Mouse (Mus musculus): ENCODE measurements around the gene Fam160b1. TPM values are rescaled to one million over a fixed set of nuclear protein-coding genes. Genes with fewer than 3 reads are reported as not detected.

Gene Fam160b1
- polyA plus RNA-seq, 1 experiment from 2014 or later = 15.6 TPM

DNA sequence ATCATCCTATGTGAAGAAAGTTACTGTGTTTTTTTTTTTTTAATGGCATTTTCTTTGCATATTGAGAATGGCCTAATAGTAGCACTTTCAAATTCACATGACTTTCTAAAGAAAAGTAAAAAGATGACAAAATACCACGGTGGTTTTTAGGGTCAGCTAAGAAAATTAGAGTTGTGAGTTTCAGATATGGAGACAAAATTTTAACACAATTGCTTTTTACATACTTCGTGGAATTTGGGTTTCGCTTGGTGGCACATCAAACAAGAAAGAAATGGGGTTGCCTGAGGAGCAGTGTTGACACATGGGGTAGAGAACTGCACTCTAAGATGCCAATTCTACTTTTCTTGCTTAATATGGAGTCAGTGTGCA lies 1.4 kb downstream of the Fam160b1 start:
- no peaks in the 10 kb centered on the region for H3K9me3 ChIP-seq (ENCODE audit: control insufficient read depth, low read length)
- peak overlapping the region; percentile 58 for H3K4me2 ChIP-seq (ENCODE audit: low read depth, low read length)
- ATAC-seq (ENCODE audit: low read depth) = no peak
- H3K4me1 ChIP-seq (ENCODE audit: control insufficient read depth, insufficient read depth, low read length) = peaks cover 35% of the 10 kb centered on the region
- 14% methylated on average over 3 of the region's 3 CpGs for WGBS
- H3K36me3 ChIP-seq (ENCODE audit: control insufficient read depth, insufficient read depth, low read length) = no peaks in the 10 kb centered on the region
- H3K27ac ChIP-seq (ENCODE audit: low read depth, low read length) = peak overlapping the region; percentile 96; the same call in 1 of the 2 replicates
- no peaks in the 10 kb centered on the region for H3K27me3 ChIP-seq (ENCODE audit: control insufficient read depth, insufficient read depth, low read length)
- peak overlapping the region; percentile 100 for H3K9ac ChIP-seq (replicated peaks; ENCODE audit: low read depth, low read length)
- peak overlapping the region; percentile 98 for H3K4me3 ChIP-seq (ENCODE audit: low read depth, low read length)

DNA sequence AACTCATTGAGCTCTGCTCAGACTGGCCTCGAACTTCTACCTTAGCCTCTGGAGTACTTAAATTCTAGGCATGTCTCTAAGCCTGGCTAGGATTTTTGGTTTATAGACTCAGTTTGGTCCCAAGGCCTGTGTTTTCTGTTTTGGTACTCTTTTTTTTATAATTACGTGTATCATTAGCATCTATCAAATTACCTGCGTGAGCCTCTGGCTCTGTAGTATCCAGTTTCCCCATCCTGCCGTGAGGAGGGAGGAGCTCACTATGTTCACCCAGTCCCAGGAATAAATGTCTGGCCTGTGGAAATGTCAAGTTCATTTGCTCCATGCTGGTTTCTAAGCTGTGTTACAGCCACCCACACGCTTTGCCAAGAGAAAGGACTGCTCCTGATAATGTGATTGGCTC lies 2.1 kb downstream of the Fam160b1 start:
- Histone ChIP-seq H3K36me3 (ENCODE audit: control insufficient read depth, insufficient read depth, low read length) (no peaks in the 10 kb centered on the region), H3K4me1 (ENCODE audit: control insufficient read depth, insufficient read depth, low read length) (peaks cover 35% of the 10 kb centered on the region), H3K4me2 (ENCODE audit: low read depth, low read length) (peak overlapping the region; percentile 58), H3K4me3 (ENCODE audit: low read depth, low read length) (peak overlapping the region; percentile 15; the same call in 1 of the 2 replicates), H3K9ac (replicated peaks; ENCODE audit: low read depth, low read length) (no peak overlapping the region), H3K9me3 (ENCODE audit: control insufficient read depth, low read length) (no peaks in the 10 kb centered on the region), H3K27ac (ENCODE audit: low read depth, low read length) (no peak overlapping the region), H3K27me3 (ENCODE audit: control insufficient read depth, insufficient read depth, low read length) (no peaks in the 10 kb centered on the region)
- WGBS = 45% methylated on average over 5 of the region's 5 CpGs
- no peak for ATAC-seq (ENCODE audit: low read depth)

GRCm38 (mm10) chr19:57363076-57363475 lies 2.6 kb downstream of the Fam160b1 start:
- Histone ChIP-seq H3K9me3 (ENCODE audit: control insufficient read depth, low read length) (no peaks in the 10 kb centered on the region), H3K36me3 (ENCODE audit: control insufficient read depth, insufficient read depth, low read length) (no peaks in the 10 kb centered on the region), H3K4me2 (ENCODE audit: low read depth, low read length) (peak overlapping the region; percentile 58), H3K9ac (replicated peaks; ENCODE audit: low read depth, low read length) (0 out of 2 replicates have a peak overlapping the region, but pooled peaks have one; percentile 16), H3K27me3 (ENCODE audit: control insufficient read depth, insufficient read depth, low read length) (no peaks in the 10 kb centered on the region), H3K4me3 (ENCODE audit: low read depth, low read length) (peak overlapping the region; percentile 15; the same call in 1 of the 2 replicates), H3K4me1 (ENCODE audit: control insufficient read depth, insufficient read depth, low read length) (peaks cover 35% of the 10 kb centered on the region), H3K27ac (ENCODE audit: low read depth, low read length) (no peak overlapping the region)
- no peak for ATAC-seq (ENCODE audit: low read depth)
- WGBS = 48% methylated on average over 7 of the region's 7 CpGs

DNA sequence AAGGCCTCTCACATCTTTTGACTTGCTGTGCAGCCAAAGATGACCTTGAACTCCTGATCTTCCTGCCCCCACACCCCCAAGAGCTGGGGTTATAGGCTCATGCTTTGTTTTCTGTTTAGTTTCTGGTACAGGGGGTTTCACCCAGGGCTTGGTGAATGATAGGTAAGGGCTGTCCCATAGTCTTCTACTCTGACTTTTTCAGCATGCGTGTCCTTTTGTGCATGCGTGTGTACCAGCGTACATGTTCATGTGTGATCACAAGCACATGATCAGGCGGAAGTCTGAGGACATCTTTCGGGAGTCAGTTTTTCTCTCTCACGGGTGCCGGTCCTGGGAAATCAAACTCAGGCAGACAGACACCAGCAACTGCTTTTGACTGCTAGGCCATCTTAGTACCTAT lies 3.1 kb downstream of the Fam160b1 start:
- no peak overlapping the region for H3K4me3 ChIP-seq (ENCODE audit: low read depth, low read length)
- 91% methylated on average over 7 of the region's 7 CpGs for WGBS
- peak overlapping the region; percentile 58 for H3K4me2 ChIP-seq (ENCODE audit: low read depth, low read length)
- no peaks in the 10 kb centered on the region for H3K9me3 ChIP-seq (ENCODE audit: control insufficient read depth, low read length)
- H3K9ac ChIP-seq (replicated peaks; ENCODE audit: low read depth, low read length) = no peak overlapping the region
- no peaks in the 10 kb centered on the region for H3K36me3 ChIP-seq (ENCODE audit: control insufficient read depth, insufficient read depth, low read length)
- ATAC-seq (ENCODE audit: low read depth) = no peak
- no peaks in the 10 kb centered on the region for H3K27me3 ChIP-seq (ENCODE audit: control insufficient read depth, insufficient read depth, low read length)
- no peak overlapping the region for H3K27ac ChIP-seq (ENCODE audit: low read depth, low read length)
- peaks cover 35% of the 10 kb centered on the region for H3K4me1 ChIP-seq (ENCODE audit: control insufficient read depth, insufficient read depth, low read length)

DNA sequence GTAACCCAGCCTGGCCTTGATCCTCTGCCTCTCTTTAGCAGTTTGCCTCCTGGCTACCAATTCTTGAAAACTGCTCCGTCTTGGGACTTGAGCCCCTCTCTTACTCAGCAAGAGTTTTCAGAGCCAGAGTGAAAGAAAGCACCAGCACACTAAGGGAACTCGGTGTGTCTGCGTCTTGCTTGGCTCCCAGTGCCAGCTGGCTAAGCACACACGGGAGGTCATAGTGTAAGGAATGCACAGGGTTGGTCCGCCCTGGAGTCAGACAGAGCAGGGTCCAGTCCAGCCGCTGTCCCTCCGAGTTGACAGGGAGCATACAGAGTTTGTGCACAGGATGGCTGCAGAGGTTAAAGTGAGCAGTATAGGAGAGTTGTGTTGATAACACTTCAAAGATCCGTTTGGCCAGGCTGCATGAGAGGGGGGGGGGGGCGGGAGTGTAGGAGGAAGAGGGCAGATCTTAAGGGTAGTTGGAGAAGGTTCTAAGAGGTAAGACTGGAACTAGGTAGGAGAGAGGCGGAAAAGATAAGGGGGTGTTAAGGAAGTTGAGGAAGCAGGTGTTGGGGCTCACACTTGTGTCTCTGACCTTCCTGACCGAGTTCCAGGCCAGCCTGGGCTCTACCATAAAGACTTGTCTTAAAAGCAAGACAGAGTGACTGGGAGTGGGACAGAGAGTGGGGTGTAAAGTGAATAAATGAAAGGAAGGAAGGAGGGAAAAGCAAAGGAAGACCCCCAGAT lies 4.6 kb downstream of the Fam160b1 start:
- no peak for ATAC-seq (ENCODE audit: low read depth)
- 67% methylated on average over 11 of the region's 11 CpGs for WGBS
- no peak overlapping the region for H3K9ac ChIP-seq (replicated peaks; ENCODE audit: low read depth, low read length)
- no peaks in the 10 kb centered on the region for H3K9me3 ChIP-seq (ENCODE audit: control insufficient read depth, low read length)
- H3K27me3 ChIP-seq (ENCODE audit: control insufficient read depth, insufficient read depth, low read length) = no peaks in the 10 kb centered on the region
- H3K4me2 ChIP-seq (ENCODE audit: low read depth, low read length) = no peak overlapping the region
- no peak overlapping the region for H3K27ac ChIP-seq (ENCODE audit: low read depth, low read length)
- H3K4me3 ChIP-seq (ENCODE audit: low read depth, low read length) = no peak overlapping the region
- peaks cover 35% of the 10 kb centered on the region for H3K4me1 ChIP-seq (ENCODE audit: control insufficient read depth, insufficient read depth, low read length)
- peaks cover 2% of the 10 kb centered on the region; the same call in 1 of the 2 replicates for H3K36me3 ChIP-seq (ENCODE audit: control insufficient read depth, insufficient read depth, low read length)

GRCm38 (mm10) chr19:57366007-57366406 lies 5.5 kb downstream of the Fam160b1 start:
- Histone ChIP-seq H3K36me3 (ENCODE audit: control insufficient read depth, insufficient read depth, low read length) (peaks cover 6% of the 10 kb centered on the region; the same call in 1 of the 2 replicates), H3K9me3 (ENCODE audit: control insufficient read depth, low read length) (no peaks in the 10 kb centered on the region), H3K27ac (ENCODE audit: low read depth, low read length) (no peak overlapping the region), H3K4me1 (ENCODE audit: control insufficient read depth, insufficient read depth, low read length) (peaks cover 32% of the 10 kb centered on the region), H3K9ac (replicated peaks; ENCODE audit: low read depth, low read length) (no peak overlapping the region), H3K27me3 (ENCODE audit: control insufficient read depth, insufficient read depth, low read length) (no peaks in the 10 kb centered on the region), H3K4me2 (ENCODE audit: low read depth, low read length) (no peak overlapping the region), H3K4me3 (ENCODE audit: low read depth, low read length) (no peak overlapping the region)
- no peak for ATAC-seq (ENCODE audit: low read depth)
- WGBS = 64% methylated on average over 8 of the region's 8 CpGs

GRCm38 (mm10) chr19:57366626-57367025 lies 6.1 kb downstream of the Fam160b1 start:
- H3K36me3 ChIP-seq (ENCODE audit: control insufficient read depth, insufficient read depth, low read length) = peaks cover 11% of the 10 kb centered on the region
- no peaks in the 10 kb centered on the region for H3K9me3 ChIP-seq (ENCODE audit: control insufficient read depth, low read length)
- H3K4me1 ChIP-seq (ENCODE audit: control insufficient read depth, insufficient read depth, low read length) = peaks cover 32% of the 10 kb centered on the region
- ATAC-seq (ENCODE audit: low read depth) = no peak
- no peak overlapping the region for H3K27ac ChIP-seq (ENCODE audit: low read depth, low read length)
- no peaks in the 10 kb centered on the region for H3K27me3 ChIP-seq (ENCODE audit: control insufficient read depth, insufficient read depth, low read length)
- no peak overlapping the region for H3K4me2 ChIP-seq (ENCODE audit: low read depth, low read length)
- WGBS = 36% methylated on average over 5 of the region's 5 CpGs
- H3K9ac ChIP-seq (replicated peaks; ENCODE audit: low read depth, low read length) = no peak overlapping the region
- H3K4me3 ChIP-seq (ENCODE audit: low read depth, low read length) = no peak overlapping the region

- H3K36me3 ChIP-seq (ENCODE audit: control insufficient read depth, insufficient read depth, low read length) = peaks cover 17% of the 10 kb centered on the region
- no peak for ATAC-seq (ENCODE audit: low read depth)
- H3K4me3 ChIP-seq (ENCODE audit: low read depth, low read length) = no peak overlapping the region
- no peaks in the 10 kb centered on the region for H3K27me3 ChIP-seq (ENCODE audit: control insufficient read depth, insufficient read depth, low read length)
- H3K4me2 ChIP-seq (ENCODE audit: low read depth, low read length) = no peak overlapping the region
- WGBS = 90% methylated on average over 4 of the region's 4 CpGs
- peaks cover 32% of the 10 kb centered on the region for H3K4me1 ChIP-seq (ENCODE audit: control insufficient read depth, insufficient read depth, low read length)
- no peaks in the 10 kb centered on the region for H3K9me3 ChIP-seq (ENCODE audit: control insufficient read depth, low read length)
- no peak overlapping the region for H3K27ac ChIP-seq (ENCODE audit: low read depth, low read length)
- no peak overlapping the region for H3K9ac ChIP-seq (replicated peaks; ENCODE audit: low read depth, low read length)
Observed at GRCm38 (mm10) chr19:57367201-57367600, 6.7 kb downstream of the Fam160b1 start.

DNA sequence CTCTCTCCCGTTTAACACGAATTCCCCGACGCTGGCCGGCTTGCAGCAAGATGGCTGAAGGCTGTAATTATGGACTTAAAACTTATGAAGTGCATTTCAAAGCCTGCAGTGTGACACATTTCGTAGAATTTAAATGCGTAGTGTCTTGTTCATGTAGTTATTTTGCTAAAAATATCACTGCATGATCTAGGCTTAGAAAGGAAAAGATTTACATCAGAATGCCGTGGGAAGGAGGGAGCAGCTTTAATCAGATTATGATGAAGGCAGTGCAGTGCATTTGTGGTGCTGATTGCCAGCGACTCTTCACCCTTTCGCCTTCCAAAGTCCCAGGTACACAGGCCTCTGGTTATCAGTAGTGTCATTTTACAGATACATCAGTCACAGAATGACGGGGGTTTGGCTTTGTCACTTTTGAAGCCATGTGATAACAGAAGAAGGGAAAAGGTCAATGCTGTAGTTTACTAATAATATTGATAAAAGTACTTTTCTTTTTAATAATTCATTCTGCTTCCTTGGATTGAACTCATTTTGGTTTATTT lies 7.4 kb downstream of the Fam160b1 start:
- Histone ChIP-seq H3K4me1 (ENCODE audit: control insufficient read depth, insufficient read depth, low read length) (peaks cover 26% of the 10 kb centered on the region), H3K9me3 (ENCODE audit: control insufficient read depth, low read length) (no peaks in the 10 kb centered on the region), H3K4me2 (ENCODE audit: low read depth, low read length) (no peak overlapping the region), H3K27ac (ENCODE audit: low read depth, low read length) (no peak overlapping the region), H3K4me3 (ENCODE audit: low read depth, low read length) (no peak overlapping the region), H3K36me3 (ENCODE audit: control insufficient read depth, insufficient read depth, low read length) (peaks cover 24% of the 10 kb centered on the region), H3K9ac (replicated peaks; ENCODE audit: low read depth, low read length) (no peak overlapping the region), H3K27me3 (ENCODE audit: control insufficient read depth, insufficient read depth, low read length) (no peaks in the 10 kb centered on the region)
- ATAC-seq (ENCODE audit: low read depth) = no peak
- 89% methylated on average over 11 of the region's 11 CpGs for WGBS

Measured in neural tube, embryonic 14.5 days (tissue).